Mouse (Mus musculus) c-Kit-positive CD71-positive TER-119-negative erythroid progenitor cells, embryonic 14.5 days (primary cell): ENCODE data around the gene 4930402H24Rik.
A peak's percentile ranks its signal among the peaks of the same experiment; 100 is the strongest.

Experiments used
- DNase-seq: peaks from one replicate; pipeline ENCODE4 v3.0.0-alpha.2; 2013; ENCODE audit warnings: low read depth

4930402H24Rik gene

DNA sequence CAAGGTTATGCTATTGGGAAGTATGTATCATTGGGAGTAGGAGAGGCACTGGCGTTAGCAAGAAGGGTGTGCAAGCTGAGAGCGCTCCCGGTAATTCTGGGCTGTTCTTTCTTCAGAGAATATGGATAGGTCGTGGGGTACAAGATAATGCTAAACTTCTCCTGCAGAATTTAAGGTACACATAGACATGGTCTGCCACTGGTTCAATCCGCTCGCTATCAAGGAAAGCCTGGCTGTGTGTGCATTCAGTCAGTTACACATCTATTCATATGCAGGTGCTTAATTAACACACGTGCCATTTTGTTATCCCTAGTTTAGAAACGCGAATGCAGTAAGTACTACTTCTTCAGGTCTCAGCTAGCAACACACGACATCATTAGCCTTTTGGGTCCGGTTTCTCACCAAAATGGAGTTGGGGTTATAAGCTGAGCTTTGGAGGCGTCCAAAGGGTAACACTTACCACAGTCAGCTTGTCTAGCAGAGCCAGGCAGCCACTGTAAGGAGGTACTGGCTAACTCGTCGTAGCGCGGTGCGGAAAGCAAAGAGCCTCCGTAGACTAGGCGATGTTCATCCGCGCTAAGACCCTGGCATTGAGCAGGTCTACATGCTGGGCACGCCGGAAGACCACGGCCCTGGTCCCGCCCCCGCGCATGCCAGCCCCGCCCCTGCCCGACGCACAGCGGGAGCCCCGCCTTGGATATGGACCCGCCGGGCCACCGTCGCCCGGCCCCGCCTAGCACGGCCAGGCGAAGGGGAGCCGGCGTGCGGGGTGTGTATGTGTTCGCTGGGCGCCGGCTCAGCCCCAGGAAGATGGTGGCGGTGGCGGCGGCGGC is at the start of gene 4930402H24Rik, which contains the start of gene Atrn:
4930402H24Rik (minus strand) TSS at position 656 of the 833 bp plus-strand sequence.
Atrn (plus strand) TSS at position 745 of the 833 bp plus-strand sequence.
- DNase-seq, result peak; percentile 79

DNA sequence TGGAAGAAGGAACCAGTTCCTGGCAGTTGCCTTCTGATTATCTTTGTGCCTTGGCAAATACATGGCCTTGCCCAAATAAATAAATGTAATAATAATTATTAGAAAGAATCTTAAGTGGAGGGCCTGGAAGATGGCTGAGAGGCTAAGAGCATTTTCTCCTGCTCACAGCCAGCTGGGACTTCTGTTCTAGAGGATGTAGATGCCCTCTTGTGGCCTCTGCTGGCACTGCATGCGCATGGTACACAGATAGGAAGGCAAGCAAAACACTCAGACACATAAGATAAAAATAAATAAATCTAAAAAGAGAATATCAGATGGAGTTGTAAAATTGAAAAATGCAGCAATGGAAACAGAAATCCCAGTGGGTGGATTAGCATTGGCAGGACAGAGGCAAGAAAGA is 44.3 kb upstream of the 4930402H24Rik start:
- peak; percentile 68 for DNase-seq

GRCm38 (mm10) chr2:130949781-130950180 is 43.6 kb upstream of the 4930402H24Rik start:
- no peak for DNase-seq

DNA sequence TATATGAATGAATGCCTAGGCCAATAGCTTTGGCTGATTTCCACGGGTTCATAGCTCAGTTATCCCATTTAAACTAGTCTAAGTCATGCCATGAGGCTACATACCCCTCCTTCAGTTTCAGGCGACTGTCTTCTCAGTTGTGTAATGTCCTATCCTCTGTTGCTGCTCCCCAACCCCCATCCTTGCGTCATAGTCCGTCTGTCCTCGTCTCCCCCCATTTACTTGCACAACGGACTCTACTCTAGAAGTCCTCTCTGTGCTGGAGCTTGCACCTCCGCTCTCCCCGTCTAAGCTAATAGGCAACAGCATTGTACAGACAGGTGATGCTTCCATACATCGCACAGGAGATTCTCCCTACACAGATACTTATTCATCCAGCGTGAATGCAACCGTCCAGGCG is 26.7 kb upstream of the 4930402H24Rik start:
- DNase-seq, result no peak

DNA sequence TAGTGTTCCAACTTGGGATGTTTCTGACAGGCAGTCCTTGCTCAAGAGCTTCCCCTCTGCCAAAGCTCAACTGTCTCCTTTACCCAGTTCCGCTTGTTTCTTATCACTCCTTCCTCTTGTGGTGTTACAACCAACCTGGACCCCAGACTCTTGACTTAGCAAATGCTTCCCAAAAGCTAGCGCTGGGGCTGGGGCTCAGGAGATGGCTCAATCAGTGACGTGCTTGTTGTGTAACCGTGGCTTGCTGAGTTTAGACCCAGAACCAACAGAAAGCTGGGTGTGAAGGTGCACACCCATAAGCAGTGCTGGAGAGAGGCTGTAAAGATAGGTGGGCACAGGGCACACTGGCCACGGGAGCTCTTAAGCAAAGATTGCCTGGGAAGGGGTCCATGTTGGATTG is 23.8 kb upstream of the 4930402H24Rik start:
- DNase-seq, result no peak

- DNase-seq, result no peak
Measured at GRCm38 (mm10) chr2:130928530-130928929, 22.3 kb upstream of the 4930402H24Rik start.

DNA sequence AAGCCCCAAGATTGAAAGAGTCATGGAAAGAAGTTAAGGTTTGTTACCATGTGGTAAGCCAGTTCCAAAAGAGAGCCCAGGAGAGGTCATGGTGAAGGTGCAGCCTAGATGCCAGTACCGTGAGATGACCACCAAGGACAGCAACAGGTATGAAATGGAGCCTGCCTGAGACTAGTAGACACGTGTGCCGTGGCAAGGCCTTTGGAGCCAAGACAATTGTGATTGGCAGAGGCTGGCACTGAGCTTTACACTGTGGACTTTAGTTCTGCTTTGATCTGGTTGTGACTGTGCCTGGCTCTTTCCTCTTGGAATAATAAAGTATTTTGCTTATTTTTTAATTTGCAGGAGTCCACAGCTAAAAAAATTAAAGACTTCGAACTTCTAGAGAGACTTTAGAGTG is 21.8 kb upstream of the 4930402H24Rik start:
- no peak for DNase-seq

- DNase-seq, result no peak
Measured at GRCm38 (mm10) chr2:130924950-130925349, 18.7 kb upstream of the 4930402H24Rik start.

- DNase-seq, result no peak
Measured at GRCm38 (mm10) chr2:130919062-130919593, 12.9 kb upstream of the 4930402H24Rik start.

DNA sequence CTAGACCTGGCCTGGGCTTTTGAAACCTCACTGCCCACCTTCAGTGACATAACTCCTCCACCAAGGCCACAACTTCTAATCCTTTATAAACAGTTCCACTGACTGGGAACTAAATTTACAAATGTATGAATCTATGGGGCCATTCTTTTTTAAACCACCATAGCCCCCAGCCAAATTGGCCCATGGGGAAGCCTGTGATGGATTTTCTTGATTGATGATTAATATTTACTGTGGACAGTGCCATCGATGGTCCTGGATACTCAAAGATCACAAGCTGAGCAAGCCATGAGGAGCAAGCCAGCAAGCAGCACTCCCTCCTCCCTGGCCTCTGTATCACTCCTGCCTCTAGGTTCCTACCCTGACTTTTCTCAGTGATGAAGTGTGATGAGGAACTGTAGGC is 11.5 kb upstream of the 4930402H24Rik start:
- no peak for DNase-seq

- DNase-seq, result no peak
Measured at GRCm38 (mm10) chr2:130916521-130917147, 10.4 kb upstream of the 4930402H24Rik start.

DNA sequence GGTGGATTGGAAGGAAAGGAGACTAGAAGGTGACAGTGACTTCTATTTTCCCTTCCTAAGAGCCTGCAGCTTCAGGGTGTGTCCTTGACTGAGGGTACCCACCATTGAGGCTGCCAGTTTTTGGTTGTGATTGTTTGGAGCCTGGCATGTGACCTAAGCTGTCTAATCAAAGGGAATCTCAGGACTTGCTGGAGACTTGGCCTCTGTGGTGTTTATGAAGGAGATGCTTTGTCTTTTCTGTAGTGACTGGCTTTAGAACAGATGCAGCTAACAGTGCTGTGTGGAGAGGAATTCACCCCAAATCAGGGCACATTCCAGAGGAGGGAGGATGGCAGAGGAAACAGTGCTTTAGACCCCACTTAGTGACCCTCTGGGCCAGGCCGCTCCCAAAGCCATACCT is 8.7 kb upstream of the 4930402H24Rik start:
- no peak for DNase-seq

DNA sequence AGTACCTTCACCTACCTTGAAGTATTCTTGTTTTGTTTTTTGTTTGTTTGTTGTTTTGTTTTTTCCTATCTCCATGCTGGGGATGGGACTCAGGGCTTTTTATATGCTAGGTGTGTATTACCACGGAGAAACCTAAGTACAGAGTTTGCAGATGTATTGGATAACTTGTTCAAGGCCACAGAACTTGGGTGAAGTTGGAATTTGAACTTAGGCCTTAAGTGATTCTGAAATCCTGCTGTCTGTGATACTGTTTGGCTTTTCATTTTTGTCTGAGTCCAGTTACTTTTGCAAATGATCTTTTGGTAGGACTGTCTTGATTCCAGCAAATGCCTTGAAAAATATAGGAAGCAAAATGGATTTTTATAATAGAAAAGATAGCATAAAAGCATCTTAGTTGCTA is 5.5 kb upstream of the 4930402H24Rik start:
- DNase-seq, result no peak

DNA sequence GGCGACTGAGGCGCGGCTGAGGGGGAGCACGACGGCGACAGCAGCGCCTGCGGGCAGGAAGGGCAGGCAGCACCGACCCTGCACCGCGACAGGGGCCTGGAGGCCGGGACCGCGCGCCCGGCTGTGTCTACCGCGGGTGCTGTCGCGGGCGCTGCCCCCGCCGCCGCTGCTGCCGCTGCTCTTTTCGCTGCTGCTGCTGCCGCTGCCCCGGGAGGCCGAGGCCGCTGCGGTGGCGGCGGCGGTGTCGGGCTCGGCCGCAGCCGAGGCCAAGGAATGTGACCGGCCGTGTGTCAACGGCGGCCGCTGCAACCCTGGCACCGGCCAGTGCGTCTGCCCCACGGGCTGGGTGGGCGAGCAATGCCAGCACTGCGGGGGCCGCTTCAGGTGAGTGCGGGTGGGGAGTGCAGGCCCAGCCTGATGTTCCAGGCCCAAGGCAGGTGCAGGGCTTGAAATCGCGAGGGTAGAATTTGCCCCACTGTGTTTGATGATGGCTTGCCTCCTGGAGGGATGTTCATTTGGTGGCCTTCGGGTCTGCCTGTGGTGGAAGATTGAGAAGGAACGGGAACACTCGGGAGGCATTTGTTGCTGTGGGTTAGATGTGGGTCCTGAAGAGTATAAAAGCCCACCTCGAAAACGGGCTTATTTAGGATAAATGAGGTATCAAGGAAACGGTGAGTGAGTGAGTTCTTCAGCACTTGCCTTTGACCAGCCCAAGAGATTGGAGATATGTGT is 544 bp upstream of the 4930402H24Rik start:
- DNase-seq, result no peak

GRCm38 (mm10) chr2:130898783-130899182 is 7.4 kb downstream of the 4930402H24Rik start:
- DNase-seq, result no peak

DNA sequence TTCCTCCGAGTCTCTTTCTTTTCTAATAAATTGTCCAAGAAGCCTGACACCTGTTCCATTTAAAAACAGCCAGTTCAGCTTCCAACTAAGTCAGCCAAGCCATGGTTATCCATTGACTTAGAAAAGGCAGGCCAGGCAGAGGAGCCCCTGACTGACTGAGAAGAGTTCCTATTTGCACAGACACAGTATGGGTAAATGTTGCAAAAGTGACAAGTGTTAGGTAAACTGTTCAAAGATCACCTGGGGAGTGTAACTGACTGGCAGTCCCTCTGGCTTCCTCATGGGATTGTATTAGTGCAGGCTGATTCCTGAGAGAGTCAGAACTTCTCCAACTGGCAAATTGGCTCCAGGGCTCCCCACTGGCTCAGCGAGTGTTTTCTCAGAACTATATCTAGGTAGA is 8.3 kb downstream of the 4930402H24Rik start:
- no peak for DNase-seq

- DNase-seq, result no peak
Measured at GRCm38 (mm10) chr2:130896944-130897343, 9.3 kb downstream of the 4930402H24Rik start.

DNA sequence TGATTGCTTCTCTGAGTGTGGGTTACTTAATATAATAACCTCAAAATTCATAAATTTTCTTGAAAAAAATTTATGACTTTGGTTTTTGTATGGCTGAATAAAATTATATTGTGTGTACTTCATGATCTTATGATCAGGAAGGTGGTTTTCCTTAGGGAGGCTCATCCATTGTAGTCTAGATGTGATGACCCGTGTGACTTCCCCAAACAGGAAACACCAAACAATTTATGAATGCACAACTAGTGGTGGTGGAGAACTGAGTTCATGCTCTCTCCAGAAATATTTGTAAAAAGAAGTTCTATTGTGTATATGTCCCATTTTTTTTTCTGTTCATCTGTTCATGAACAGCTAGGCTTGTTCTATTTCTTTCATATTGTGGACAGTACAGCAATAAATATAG is 18.8 kb downstream of the 4930402H24Rik start:
- DNase-seq, result no peak

DNA sequence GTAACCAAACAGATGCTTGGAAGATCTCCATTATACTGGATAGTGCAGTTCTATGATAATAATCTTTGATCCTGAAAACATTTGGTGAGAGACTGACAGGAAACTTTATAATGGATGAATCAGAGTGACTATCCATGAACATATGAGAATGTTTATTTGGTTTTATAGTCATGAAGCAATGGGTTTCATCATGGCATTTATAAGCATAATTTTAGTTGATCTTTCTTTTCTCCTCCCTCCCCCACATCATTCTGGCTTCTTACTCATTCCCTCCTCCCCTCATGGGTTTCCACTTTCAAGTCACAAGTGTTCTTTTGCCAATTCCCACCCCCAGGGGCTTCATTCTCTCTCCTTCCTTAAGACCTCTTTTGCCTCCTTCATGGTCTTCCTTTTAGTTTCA is 19.2 kb downstream of the 4930402H24Rik start:
- DNase-seq, result no peak

DNA sequence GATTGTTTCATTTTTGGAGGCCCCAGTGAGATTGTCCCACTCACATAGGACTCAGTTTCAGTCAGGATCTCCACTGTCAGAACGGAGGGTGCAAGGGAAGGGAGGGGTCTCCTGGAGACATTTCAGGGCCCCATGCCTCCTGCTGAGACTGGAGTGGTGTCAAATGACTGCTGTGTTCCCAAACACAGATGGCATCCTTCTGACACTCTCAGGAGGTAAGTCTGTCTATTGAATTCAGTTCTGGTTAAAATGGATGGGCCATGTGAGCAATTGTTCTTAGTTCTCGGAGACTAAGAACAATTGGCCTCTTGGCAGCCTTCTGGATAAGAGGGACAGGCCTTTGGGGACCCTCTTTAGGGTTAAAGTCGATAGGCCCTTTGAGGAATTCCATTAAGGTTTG is 28.8 kb downstream of the 4930402H24Rik start:
- no peak for DNase-seq

DNA sequence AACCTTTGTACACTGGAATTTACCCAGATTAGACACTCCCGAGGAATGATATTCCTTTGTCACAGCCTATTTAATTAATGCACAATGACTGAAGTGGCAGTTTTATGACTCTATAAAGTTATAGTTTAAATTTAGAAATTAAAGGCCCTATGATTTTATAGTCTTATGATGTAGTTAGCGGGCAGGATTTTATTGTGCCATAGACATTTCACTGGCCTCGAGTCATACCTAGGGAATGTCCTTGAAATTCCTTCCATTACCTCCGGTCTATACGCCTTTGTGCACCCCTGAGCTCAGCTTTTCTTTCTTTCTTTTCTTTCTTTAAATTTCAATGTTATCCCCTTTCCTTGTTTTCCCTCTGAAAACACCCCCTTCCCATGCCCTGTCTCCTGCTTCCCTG is 35.3 kb downstream of the 4930402H24Rik start:
- no peak for DNase-seq

DNA sequence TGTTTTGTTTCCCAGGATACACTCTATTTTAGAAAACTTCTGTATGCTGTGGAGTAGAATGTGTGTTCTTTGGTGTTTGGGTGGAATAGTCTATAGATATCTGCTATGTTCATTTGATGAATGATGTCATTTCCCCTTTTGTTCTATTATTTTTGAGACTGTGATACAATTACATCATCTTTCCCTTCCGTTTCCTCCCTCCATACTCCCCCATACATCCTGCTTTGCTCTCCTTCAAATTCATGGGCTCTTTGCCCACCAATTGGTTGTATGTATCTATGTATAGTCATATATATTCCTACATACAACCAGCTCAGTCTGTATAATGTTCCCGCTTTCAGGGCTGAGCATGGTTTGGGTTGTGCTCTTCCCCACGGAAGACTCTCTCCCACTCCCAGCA is 44.1 kb downstream of the 4930402H24Rik start:
- no peak for DNase-seq

- no peak for DNase-seq
Measured at GRCm38 (mm10) chr2:130852964-130853363, 53.2 kb downstream of the 4930402H24Rik start.
